ENCODE assay signal across 25 mouse cellular contexts in the genomic region with DNA sequence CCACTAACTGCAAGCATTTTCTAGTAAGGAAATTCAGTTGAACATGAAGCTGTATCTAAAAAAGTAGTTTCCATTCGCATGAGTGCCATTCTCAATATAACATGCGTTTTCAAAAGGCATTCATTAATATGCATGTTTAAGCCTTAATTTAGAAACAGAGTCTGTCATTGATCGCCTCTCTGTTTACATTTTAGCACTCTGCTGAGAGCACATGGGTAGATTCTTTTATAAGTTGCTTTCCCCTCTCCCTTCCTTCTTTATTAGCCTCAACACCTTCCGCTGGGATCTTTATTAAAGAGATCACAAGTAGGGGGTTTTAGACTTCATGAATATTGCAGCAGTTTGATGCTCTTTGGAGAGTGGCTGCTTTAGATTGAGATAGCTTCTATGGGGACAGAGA.
DNase-seq lines count a peak whose midpoint lies in the region; ATAC-seq lines count a peak whose summit lies in the region.
"Had no signal": no experiment of that assay in that cellular context is flagged by ENCODE, and none has a peak within 500 bp of the region (broad histone marks: within the 10 kb centered on the region; RNA-seq: fewer than 3 reads in every experiment).

No protein-coding gene starts in this region.

- H3K4me2 ChIP-seq in hindbrain, embryonic 14.5 days (replicated peaks): no peak overlapping the region
- no peak overlapping the region for H3K4me2 ChIP-seq in hindbrain, embryonic 13.5 days
- no peak overlapping the region for H3K4me2 ChIP-seq in forebrain, embryonic 12.5 days
- no peak overlapping the region for H3K4me2 ChIP-seq in forebrain, embryonic 16.5 days (ENCODE audit: low read length)
- H3K4me2 ChIP-seq in midbrain, embryonic 15.5 days: no peak overlapping the region
- H3K4me2 ChIP-seq: heart, embryonic 13.5 days; limb, embryonic 12.5 days; liver, embryonic 12.5 days had no signal

- DNase-seq in hindbrain, embryonic 14.5 days (ENCODE audit: low spot score): no peak
- no peak for DNase-seq in yolk sac, embryonic 10.5 days (ENCODE audit: low spot score)
- DNase-seq in thymus, postnatal 14 days: no peak
- no peak for DNase-seq in heart, adult 11 months
- DNase-seq: adrenal gland, postnatal 36 days; B cell, adult 2 months; cerebellum, adult 11-12 months; cerebellum, postnatal 25 days; gastrocnemius, postnatal 14 days; heart, adult 2 months; kidney, postnatal 25 days; lung, adult 18-20 months; lung, postnatal 10 days; thymus, adult 18-20 months had no signal

- no peaks in the 10 kb centered on the region for H3K36me3 ChIP-seq in hindbrain, embryonic 14.5 days (replicated peaks; ENCODE audit: control insufficient read depth, insufficient read depth)
- H3K36me3 ChIP-seq in hindbrain, embryonic 13.5 days: no peaks in the 10 kb centered on the region
- no peaks in the 10 kb centered on the region for H3K36me3 ChIP-seq in forebrain, embryonic 12.5 days (replicated peaks)
- H3K36me3 ChIP-seq in forebrain, embryonic 16.5 days (ENCODE audit: control insufficient read depth, insufficient read depth): no peaks in the 10 kb centered on the region
- H3K36me3 ChIP-seq in midbrain, embryonic 15.5 days (replicated peaks): no peaks in the 10 kb centered on the region
- H3K36me3 ChIP-seq: G1E; heart, embryonic 13.5 days; limb, embryonic 12.5 days; liver, embryonic 12.5 days had no signal

- ATAC-seq in hindbrain, embryonic 14.5 days (ENCODE audit: low FRiP score): peak; percentile 48; the same call in 1 of the 2 replicates
- no peak for ATAC-seq in hindbrain, embryonic 13.5 days (ENCODE audit: low FRiP score)
- ATAC-seq in forebrain, embryonic 12.5 days (ENCODE audit: low FRiP score): peak; percentile 88
- ATAC-seq in forebrain, embryonic 16.5 days: peak; percentile 90
- ATAC-seq in midbrain, embryonic 15.5 days (replicated peaks): peak; percentile 82
- ATAC-seq: intestine, postnatal 0 days; liver, embryonic 12.5 days; Patski had no signal

- H3K27me3 ChIP-seq in hindbrain, embryonic 14.5 days (ENCODE audit: control insufficient read depth, insufficient read depth, low read length): no peaks in the 10 kb centered on the region
- no peaks in the 10 kb centered on the region for H3K27me3 ChIP-seq in hindbrain, embryonic 13.5 days
- no peaks in the 10 kb centered on the region for H3K27me3 ChIP-seq in forebrain, embryonic 12.5 days
- H3K27me3 ChIP-seq in forebrain, embryonic 16.5 days (replicated peaks; ENCODE audit: control insufficient read depth, insufficient read depth, low read length): no peaks in the 10 kb centered on the region
- no peaks in the 10 kb centered on the region for H3K27me3 ChIP-seq in midbrain, embryonic 15.5 days (replicated peaks)
- H3K27me3 ChIP-seq: CH12.LX; heart, embryonic 13.5 days; limb, embryonic 12.5 days; liver, embryonic 12.5 days; Patski had no signal

- 20% methylated on average over 4 of the region's 4 CpGs for WGBS in hindbrain, embryonic 14.5 days
- WGBS in hindbrain, embryonic 13.5 days: 30% methylated on average over 4 of the region's 4 CpGs
- WGBS in forebrain, embryonic 12.5 days: 14% methylated on average over 4 of the region's 4 CpGs
- WGBS in forebrain, embryonic 16.5 days: 6% methylated on average over 4 of the region's 4 CpGs
- WGBS in midbrain, embryonic 15.5 days: 7% methylated on average over 4 of the region's 4 CpGs

- no peak overlapping the region for H3K9ac ChIP-seq in hindbrain, embryonic 14.5 days
- no peak overlapping the region for H3K9ac ChIP-seq in hindbrain, embryonic 13.5 days
- no peak overlapping the region for H3K9ac ChIP-seq in forebrain, embryonic 12.5 days
- no peak overlapping the region for H3K9ac ChIP-seq in forebrain, embryonic 16.5 days (replicated peaks; ENCODE audit: low read depth, low read length)
- H3K9ac ChIP-seq in midbrain, embryonic 15.5 days: no peak overlapping the region
- H3K9ac ChIP-seq: heart, embryonic 13.5 days; limb, embryonic 12.5 days; liver, embryonic 12.5 days had no signal

- H3K4me1 ChIP-seq in hindbrain, embryonic 14.5 days (replicated peaks; ENCODE audit: control insufficient read depth, insufficient read depth, low read length): no peaks in the 10 kb centered on the region
- peaks cover 6% of the 10 kb centered on the region; the same call in 1 of the 2 replicates for H3K4me1 ChIP-seq in hindbrain, embryonic 13.5 days (replicated peaks)
- H3K4me1 ChIP-seq in forebrain, embryonic 12.5 days: peaks cover 17% of the 10 kb centered on the region
- H3K4me1 ChIP-seq in forebrain, embryonic 16.5 days (replicated peaks; ENCODE audit: control insufficient read depth, insufficient read depth, low read length): peaks cover 2% of the 10 kb centered on the region; the same call in 1 of the 2 replicates
- H3K4me1 ChIP-seq in midbrain, embryonic 15.5 days: peaks cover 10% of the 10 kb centered on the region
- H3K4me1 ChIP-seq: heart, embryonic 13.5 days; limb, embryonic 12.5 days; liver, embryonic 12.5 days had no signal

- H3K9me3 ChIP-seq in hindbrain, embryonic 14.5 days (ENCODE audit: control insufficient read depth, low read length): no peaks in the 10 kb centered on the region
- no peaks in the 10 kb centered on the region for H3K9me3 ChIP-seq in hindbrain, embryonic 13.5 days
- no peaks in the 10 kb centered on the region for H3K9me3 ChIP-seq in forebrain, embryonic 12.5 days
- no peaks in the 10 kb centered on the region for H3K9me3 ChIP-seq in forebrain, embryonic 16.5 days (ENCODE audit: control insufficient read depth, low read length)
- no peaks in the 10 kb centered on the region for H3K9me3 ChIP-seq in midbrain, embryonic 15.5 days
- H3K9me3 ChIP-seq: heart, embryonic 13.5 days; limb, embryonic 12.5 days; liver, embryonic 12.5 days had no signal

- no peak overlapping the region for H3K27ac ChIP-seq in hindbrain, embryonic 14.5 days
- no peak overlapping the region for H3K27ac ChIP-seq in hindbrain, embryonic 13.5 days
- no peak overlapping the region for H3K27ac ChIP-seq in forebrain, embryonic 12.5 days
- H3K27ac ChIP-seq in forebrain, embryonic 16.5 days (ENCODE audit: low read length): no peak overlapping the region
- H3K27ac ChIP-seq in midbrain, embryonic 15.5 days: no peak overlapping the region
- H3K27ac ChIP-seq: heart, adult 2 months; heart, embryonic 13.5 days; limb, embryonic 12.5 days; liver, embryonic 12.5 days had no signal

- H3K4me3 ChIP-seq in hindbrain, embryonic 14.5 days (replicated peaks; ENCODE audit: low read length): no peak overlapping the region
- no peak overlapping the region for H3K4me3 ChIP-seq in hindbrain, embryonic 13.5 days
- no peak overlapping the region for H3K4me3 ChIP-seq in forebrain, embryonic 12.5 days (replicated peaks)
- no peak overlapping the region for H3K4me3 ChIP-seq in forebrain, embryonic 16.5 days (replicated peaks; ENCODE audit: low read length)
- no peak overlapping the region for H3K4me3 ChIP-seq in midbrain, embryonic 15.5 days
- H3K4me3 ChIP-seq: heart, adult 2 months; heart, embryonic 13.5 days; limb, embryonic 12.5 days; liver, embryonic 12.5 days had no signal
